Mouse (Mus musculus): ENCODE measurements around the gene Fscn2.

The Fscn2 gene

DNA sequence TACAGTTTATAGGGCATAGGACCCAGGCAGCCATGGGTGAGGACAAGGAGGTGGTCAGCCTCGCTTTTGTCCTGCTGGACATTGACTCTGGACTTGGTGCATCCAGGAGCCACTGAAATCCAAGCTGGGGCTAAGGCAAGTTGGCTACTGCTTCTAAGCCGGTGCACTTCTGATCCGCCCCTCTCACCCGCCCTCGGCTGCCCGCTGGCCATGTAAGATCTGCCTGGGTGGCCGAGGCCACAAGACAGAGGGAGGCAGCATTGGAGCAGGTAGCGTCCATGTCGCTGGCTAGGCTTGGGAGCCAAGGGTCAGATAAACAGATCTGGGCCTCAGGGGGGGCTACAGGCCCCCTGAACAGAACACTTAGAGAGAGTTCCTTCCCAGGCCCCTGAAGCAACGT is at the start of gene Fscn2:
Gene Fscn2 (plus strand): TSS at position 240 of the 400 bp plus-strand sequence.
- no peak for DNase-seq (ENCODE audit: low spot score)

DNA sequence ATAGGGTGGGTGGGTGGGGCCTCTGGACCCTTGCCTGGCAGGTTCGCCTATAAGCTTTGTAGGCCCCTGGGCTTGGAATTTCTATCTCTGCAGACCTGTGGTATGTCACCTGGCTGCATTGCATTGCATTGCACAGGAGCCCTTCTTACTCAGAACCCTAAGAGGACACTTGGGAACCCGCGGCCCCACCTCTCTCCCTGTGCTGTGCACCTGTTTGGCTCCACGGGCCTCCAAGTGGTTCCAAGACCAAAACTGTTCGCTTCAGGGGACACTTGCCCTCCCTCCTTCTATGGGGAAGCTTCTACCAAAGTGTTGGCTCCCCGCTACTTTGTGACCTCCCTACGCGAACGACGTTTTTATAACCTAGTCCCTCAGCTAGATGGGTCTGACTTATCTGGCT is 49.8 kb upstream of the Fscn2 start:
- DNase-seq (ENCODE audit: low spot score) = no peak

DNA sequence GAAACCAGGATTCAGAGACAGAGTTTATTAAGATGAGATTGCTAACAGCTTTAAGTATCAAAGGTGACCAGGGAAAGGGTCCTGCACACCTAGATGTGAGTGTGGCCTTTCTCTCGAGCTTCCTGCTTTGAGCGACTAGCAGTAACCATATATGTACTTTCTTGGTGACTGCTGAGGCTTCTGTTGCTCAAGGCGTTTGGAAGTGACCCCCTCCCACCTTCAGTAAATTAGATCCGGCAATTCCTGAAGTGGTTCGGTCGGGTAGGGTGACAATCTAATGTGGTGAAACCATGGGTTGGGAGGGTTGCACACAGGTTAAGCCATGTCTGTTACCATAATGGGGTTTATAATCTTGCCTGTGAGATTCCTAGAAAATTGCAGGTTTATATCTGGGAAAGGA is 49.3 kb upstream of the Fscn2 start:
- DNase-seq (ENCODE audit: low spot score) = no peak

DNA sequence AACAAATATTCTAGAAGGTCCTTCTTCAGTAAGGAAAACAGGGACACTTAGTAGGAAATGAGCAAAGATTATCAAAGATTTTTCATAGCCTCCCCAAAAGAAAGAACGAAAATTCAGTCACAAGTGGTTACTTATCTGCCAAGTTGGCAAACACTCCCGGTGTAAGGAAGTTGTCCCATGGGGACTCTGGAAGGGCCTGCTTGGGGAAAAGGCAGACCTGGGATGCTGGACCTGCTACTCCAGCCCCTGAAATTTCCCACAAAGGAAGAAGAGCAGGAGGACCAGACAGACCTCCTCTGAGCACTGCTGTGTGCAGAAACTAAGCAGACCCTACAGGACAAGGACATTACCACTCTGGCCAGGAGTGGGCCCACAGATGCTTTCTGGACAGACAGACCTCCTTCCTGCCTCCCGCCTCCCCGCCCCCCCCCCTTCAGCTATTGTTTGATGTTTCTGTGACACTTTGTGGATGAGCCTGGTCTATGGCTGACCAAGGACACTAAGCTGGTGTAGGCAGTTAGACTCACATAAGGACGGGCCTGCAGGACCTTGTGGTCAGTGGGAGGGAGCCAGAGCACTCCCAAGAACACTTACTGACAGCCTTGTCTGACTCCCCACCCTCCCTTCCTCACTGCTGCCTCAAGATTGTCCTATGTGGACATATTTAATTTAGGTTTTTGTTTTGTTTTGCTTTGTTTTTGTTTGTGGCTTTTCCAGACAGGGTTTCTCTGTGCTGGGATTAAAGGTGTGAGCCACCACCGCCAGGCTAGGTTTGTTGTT is 47.2 kb upstream of the Fscn2 start:
- peak; percentile 79 for DNase-seq (ENCODE audit: low spot score)

DNA sequence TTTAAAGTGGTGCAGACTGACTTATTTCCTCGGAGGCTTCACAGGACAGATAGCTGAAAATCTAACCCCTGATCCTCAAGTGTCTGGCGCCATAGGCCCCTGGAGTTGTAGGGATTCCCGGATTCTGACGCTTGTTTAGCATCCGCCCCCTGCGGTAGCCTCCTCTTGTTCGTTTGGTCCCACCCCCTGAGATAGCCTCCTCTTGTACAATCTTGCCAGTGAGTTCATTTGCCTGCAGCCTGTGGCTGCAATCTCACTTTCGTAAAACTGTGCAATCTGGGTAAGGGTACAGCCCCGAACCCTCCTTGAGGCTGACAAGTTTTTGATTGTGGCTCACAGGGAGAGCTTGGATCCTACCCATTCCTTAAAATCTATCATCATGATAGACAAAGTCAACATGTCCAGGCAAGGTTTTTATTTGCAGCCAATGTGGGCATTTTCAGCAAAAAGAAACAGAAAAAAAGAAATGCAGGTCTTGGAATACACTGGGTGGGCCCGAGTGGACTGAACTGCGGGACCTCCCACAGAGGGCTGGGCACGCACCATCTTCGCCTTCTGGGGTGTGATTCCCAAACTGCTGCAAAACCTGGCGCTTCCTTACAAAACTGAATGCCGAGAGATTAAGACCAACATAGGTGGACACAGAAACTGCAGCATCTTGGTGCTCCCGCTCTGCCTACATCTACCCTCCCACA is 46.5 kb upstream of the Fscn2 start:
- DNase-seq (ENCODE audit: low spot score) = peak; percentile 60

DNA sequence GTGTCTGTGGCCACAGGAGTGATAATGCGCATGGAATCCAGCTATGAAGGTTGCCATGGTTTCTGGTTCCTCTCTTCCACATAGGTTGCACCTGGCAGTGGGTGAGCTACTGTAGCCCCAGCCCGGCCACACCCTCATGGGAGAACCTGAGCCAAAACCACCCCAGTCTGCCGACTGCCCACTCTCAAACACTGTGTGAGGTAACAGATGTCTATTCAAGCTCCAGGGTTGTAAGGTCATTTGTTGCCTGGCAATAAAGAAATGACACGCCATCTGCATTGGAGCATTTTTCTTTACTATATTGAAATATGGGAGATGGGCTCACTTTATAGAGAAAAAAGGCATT is 45.9 kb upstream of the Fscn2 start:
- DNase-seq (ENCODE audit: low spot score) = peak; percentile 83

DNA sequence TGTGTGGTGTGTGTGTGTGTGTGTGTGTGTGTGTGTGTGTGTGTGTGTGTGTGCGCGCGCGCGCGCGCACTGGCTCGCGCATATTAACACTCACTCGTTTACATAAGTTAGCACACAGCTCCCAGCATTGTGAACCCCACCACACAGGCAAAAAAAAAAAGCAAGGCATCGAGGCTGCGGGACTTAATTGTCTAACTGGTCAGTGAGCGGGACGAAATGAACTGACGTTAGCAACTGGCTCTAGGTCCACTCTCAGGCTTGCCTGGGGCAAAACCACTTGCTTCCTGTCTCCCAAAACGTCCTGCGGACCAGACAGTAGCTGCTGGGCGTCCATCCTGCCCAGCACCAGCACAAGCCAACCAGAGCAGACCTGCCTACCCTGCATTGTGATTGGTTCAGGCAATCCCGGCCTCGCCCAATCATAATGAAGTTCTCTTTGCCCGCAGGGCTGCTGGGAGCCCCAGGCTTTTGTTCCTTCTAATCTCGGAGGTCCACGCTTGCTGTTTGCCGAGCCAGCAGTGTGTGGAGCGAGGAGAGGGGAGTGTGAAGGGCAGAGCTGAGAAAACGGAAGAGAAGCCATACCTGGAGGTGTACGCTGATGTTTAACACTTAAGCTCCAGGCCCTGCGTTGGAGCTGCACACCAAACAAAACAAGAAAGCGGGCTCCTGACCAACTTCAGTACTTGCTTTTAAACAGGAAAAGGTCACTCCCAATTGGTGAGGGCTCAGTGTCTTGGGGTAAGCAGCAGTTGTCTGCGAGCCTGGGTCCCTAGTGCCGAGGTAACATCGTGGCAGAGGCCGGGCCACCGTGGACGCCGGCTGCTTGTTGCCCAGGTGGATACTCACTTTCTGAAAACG is 45.3 kb upstream of the Fscn2 start:
- peak; percentile 98 for DNase-seq (ENCODE audit: low spot score)

DNA sequence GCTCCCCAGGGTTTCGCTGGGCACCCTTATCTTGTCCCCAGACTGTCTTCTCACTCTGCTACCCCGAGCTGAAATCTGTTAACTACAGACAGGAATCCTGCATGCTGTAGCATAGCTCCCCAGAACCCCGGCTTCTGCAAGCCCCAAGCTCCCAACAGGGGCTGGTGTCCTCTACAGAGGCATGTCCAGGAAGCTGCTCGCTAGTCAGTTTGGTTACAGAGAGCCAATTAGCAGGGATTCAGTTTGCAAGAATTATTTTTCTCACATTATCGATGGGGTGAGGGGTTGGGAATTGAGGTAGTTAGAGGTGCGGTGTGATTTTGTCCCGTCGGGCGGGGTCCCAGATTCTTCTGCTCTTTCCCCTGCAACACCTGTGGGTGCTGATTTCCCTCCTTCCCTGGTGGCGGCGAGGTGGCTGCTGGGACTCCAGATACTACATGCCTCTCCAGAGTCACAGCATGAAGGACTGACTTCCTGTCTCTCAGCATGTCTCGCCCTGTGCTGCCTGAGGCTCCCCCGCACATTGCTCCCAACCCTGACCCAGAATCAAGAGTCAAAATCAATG is 44.6 kb upstream of the Fscn2 start:
- peak; percentile 47 for DNase-seq (ENCODE audit: low spot score)

DNA sequence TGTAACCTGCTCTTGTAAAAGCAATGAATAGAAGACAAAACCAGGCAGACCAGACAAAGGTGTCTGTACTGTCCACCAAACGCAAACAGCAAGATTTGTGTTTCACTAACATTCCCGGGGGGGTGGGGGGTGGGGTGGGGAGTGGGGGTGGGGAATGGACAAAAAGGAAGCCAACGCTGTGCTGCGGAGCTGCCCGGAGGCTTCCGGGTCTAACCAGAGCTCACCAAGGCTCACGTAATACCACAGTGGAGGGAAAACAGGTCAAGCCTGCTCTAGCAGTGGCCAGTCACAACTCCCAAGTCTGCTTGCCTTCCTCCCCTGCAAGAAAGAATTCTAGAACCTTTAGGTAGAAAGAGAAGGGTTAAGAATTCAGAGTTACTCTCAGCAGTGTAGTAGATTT is 43.9 kb upstream of the Fscn2 start:
- peak; percentile 43 for DNase-seq (ENCODE audit: low spot score)

DNA sequence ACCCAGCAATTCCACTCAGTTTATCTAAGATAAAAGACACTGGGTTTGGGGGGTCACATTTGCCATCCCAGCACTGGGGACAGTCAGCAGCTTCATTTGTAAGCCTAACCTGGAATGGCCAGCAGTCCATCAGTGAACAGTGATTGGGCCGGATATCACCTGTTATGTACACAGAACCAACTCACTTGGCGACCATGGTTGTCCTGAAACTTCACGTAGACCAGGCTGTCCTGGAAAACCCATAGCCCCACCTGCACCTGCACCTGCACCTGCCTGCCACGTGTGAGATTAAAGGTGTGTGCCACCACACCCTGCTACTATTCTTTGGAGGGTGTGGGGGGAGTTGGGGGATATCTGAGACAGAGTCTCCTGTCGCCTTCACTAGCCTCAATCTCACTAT is 42.0 kb upstream of the Fscn2 start:
- DNase-seq (ENCODE audit: low spot score) = no peak

DNA sequence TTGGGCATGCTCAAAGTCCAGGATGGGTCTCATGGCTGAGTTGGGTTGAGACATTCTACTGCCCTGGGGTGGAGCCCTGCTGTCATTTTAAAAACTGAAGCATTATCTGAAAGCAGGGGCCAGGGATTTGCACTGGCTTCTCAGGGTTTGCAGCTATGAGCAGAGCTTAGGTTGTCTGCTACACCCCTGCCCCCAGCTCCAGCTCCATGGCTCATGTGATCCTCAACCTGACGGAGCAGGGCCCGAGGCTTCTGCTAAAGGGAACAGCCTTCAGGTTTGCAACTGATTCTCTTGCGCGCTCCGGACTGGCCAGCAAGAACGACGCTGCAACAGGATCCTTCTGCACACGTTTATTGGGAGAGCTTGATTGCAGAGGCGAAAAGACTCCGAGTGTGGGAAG is 41.2 kb upstream of the Fscn2 start:
- no peak for DNase-seq (ENCODE audit: low spot score)

DNA sequence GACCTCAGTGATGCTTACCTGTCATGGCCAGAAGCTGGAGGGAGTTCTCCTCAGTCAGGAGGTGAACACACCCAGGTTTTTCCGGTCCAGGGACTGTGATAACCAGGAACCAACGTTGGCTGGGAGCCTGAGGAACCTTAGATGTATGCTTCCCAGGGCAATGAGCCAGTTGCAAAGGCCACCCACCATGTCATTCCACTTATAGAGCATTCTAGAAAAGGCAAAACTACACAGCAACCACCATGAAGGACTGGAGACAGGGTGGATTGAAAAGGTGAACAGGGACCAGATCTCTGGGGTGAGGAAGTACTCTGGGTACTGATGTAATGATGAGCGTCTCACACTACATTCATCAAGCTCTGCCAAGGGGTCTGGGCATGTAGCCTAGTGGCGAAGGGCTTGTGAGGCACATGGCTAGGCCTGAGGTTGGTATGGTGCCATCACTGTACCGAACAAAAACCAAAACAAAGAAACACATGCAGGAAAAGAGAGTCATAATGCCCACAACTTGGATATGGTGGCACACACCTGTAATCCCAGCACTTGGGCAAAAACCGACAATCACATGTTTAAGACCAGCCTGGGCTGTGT is 25.8 kb upstream of the Fscn2 start:
- peak; percentile 5 for DNase-seq (ENCODE audit: low spot score)

DNA sequence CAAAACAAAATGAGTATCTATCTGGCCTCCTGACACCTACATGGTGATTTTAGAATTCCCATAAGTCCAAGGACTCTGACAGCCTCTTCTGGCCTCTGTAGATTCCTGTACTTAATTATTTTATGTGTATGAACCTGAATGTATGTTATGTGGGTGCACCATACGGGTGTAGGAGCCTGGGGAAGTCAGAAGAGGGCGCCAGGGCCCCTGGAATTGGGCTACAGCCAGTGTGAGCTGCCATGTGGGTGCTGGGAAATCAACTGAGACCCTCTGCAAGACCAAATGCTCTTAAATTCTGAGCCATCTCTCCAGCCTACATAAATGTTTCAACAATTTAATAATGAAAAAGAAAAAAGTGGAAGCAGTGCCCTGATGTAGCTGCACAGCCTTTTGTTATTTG is 23.9 kb upstream of the Fscn2 start:
- DNase-seq (ENCODE audit: low spot score) = peak; percentile 5

DNA sequence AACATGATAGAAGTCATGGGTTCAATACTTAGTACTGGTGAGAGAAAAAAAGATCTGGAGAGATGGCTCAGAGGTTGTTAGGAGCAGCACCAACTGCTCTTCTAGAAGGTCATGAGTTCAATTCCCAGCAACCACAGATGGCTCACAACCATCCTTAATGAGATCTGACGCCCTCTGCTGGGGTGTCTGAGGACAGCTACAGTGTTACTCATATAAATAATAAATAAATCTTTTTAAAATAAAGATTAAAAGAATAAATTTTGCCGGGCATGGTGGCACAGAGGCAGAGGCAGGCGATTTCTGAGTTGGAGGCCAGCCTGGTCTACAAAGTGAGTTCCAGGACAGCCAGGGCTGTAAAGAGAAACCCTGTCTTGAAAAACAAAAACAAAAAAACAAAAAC is 22.5 kb upstream of the Fscn2 start:
- no peak for DNase-seq (ENCODE audit: low spot score)

DNA sequence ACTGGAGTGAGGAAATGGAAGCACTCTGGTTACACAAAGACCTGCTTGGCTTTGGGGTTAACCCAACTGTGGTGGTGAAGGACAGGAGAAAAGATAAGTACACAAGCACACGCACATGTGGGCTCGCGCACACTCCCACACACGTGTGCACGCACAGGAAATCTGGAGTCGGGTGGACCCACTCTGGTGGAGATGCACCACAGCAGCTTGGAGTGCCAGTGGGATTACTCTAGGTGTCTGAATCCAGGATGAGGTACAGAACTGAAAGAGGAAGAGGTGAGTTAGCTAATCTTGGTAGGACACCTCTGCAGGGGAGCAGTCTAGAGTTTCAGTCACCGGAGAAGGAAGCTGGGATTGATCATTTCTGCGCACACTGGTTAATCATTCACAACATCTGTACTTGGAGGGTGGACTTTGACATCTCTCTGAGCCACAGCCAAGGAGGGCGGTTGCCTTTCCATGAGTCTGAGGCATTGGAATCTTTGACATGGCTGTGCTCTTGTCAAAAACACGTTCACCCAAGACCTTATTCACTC is 21.3 kb upstream of the Fscn2 start:
- DNase-seq (ENCODE audit: low spot score) = no peak

DNA sequence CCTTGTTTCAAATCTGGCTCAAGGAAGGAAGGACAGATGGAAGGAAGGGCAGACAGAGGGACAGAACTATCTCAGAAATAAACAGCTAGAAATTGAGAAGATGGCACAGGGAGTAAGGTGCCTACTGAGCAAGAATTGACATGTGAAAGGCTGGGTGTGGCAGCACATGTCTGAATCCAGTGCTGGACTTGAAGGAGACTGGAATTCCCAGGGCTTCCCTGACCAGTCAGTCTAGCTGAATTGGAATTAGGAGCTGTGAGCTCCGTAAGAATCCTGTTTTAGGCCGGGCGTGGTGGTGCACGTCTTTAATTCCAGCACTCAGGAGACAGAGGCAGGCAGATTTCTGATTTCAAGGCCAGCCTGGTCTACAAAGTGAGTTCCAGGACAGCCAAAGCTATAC is 19.7 kb upstream of the Fscn2 start:
- no peak for DNase-seq (ENCODE audit: low spot score)

DNA sequence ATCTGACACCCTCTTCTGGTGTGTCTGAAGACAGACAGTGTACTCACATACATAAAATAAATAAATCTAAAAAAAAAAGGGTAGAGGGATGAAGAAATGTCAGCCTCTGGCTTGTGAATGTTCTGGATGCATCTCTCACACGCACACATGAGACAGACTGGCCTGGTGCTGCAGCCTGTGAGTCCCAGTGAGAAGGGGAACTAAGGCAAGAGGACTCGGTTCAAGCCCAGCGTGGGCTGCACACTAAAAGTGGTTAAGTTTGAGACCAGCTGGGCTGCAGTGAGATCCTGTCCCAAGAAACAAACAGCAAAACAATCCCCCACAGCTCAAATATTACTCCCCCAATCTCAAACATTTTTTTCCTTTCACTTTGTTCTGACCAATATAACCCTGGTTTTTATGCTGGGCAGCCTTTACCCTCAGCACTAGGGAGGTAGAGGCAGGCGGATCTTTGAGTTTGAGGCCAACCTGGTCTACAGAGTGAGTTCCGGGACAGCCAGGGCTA is 18.6 kb upstream of the Fscn2 start:
- no peak for DNase-seq (ENCODE audit: low spot score)

DNA sequence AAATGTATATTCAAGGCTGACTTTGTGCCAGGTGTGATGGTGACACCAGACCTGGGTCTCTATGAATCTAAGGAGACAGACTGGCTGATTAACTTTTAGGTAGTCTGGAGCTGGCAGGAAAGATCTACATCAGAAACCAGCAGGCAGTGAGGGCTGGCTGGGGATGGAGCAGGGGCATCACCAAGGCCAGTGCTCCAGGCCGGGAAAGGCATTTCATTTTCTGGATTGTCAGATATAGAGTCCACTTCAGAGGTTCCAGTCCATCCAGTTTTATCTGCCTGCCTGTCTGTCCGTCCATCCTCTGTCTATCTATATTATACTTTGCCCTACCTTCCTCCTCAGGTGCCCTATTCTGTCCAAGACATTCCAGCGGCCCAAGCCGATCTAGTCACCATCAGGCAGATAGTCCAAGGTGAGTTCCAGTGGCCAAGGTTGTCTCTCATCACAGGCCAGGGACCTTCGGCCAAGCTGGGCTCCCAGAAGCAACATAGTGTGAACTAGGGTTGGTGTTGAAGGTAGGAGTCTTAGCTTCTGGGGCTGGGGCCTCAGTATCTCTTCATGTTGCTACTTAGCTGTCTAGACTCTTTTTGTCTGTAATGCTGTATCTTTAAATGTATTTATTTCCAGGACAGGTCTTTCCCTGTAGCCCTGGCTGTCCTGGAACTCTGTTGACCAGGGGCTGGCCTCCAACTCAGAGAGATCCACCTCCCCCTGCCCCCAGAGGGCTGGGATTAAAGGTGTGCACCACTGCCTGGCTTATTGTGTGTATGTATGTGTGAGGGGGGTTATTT is 17.6 kb upstream of the Fscn2 start:
- DNase-seq (ENCODE audit: low spot score) = peak; percentile 52

DNA sequence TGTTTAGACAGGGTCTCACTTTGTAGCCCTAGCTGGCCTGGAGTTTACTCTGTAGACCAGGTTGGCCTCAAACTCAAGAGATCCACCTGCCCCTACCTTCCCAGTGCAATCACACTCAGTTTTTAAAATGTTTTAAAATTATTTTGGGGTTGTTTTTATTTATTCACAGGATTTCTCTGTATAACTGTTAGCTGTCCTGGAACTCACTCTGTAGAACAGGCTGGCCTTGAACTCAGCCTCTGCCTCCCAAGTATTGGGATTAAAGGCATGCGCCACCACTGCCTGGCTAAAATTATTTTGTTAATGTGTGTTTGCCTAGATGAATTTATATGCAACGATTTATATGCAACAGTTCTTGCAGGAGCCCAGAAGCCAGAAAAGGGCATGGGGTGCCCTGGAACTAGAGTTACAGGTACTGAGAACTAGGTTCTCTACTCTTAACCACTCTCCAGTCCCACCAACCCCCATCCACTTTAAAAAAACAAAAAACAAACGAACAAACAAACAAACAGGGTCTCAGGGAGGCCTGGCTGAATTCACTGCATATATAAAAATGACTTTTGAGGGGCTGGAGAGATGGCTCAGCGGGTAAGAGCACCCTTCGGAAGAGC is 16.9 kb upstream of the Fscn2 start:
- DNase-seq (ENCODE audit: low spot score) = no peak

DNA sequence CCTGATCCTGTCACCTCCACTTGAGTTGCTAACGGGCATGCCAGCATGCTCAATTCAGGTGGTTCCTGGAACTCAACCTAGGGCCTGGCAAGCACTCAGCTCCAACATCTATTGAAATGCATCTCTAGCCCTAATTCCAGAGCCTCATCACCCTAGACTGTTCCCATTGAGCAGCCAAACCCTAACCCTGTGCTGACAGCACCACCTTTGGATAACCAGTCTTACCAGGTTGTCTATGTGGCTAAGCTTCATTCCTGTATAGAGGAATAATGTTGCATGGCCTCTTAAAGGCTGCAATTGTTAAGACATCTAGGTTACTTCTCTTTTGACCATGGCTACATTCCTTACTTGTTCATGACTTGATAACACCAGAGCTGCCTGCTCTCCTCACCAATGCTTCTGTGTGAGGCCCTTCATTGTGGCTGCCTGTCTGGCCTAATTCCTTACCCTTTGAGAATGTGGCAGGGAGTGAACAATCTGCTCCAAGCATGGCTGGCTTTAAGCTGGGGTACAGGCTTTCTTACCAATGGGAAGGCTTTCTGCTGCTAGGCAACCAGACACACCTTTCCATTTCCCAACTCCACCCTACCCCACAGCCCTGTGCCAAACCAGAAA is 16.2 kb upstream of the Fscn2 start:
- DNase-seq (ENCODE audit: low spot score) = no peak
